Mouse (Mus musculus) frontal cortex, postnatal 14 days (tissue): ENCODE measurements around the gene Nfkbib.

Source experiments
- DNase-seq, 2 experiments: peaks; one replicate each; pipeline ENCODE4 v3.0.0; 2022; ENCODE audit warnings: low spot score in 2 of 2

Nfkbib gene

DNA sequence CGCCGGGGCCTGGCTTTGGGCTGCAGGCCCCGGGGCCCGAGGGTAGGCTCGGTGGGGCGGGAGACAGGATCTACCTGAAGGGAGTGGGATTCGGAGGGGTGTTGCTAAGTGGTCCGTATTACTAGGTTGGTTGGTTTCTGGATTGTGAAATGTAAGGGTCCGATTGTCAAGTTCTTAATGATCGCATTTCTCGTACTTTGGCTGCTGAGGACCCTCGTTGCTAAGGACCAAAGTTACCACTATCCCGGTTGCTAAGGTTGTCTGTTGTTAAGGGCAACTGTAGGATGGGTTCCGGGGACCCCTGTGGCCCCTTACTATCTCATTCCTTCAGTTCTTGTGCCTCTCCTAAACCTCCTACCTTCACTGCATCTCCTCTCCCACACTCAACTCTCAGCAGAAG, 402 bp downstream of the Nfkbib start:
- no peak for DNase-seq

DNA sequence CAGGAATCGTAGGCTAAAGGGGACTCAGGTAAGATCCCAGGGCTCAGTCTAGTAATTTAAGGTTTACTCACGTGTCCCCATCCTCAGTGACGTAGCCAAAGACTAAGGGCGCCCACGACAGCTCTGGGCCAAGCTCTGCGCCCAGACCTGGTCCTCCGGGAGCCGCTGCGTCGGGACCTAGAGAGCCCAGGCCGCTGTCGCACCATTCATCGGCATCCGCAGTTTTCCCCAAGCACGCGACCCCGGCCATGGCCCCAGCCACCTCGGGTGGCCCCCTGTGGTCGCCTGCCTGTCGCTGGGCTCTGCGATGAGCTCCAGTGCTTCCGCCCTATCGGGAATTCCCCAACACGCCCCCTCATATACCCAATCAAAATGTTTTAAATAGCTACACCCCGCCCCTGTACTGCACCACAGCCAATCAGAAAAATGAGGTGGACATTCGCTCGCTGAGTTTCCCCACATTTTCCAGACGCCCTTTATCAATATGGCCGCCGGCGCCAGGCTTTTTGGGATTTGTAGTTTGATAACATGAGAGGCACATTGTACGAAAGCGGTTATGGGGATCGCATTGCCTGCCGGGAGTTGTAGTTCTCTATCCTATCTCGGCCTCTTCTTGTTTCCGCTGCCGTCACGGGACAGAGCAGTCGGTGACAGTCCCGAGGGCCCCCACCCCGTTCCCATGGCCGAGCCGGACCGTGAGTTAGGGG, 986 bp downstream of the Nfkbib start, which contains the start of gene Sirt2:
Gene Sirt2 (plus strand): TSS at position 563 of the 707 bp plus-strand sequence.
- DNase-seq = peak; percentile 98 to 99

DNA sequence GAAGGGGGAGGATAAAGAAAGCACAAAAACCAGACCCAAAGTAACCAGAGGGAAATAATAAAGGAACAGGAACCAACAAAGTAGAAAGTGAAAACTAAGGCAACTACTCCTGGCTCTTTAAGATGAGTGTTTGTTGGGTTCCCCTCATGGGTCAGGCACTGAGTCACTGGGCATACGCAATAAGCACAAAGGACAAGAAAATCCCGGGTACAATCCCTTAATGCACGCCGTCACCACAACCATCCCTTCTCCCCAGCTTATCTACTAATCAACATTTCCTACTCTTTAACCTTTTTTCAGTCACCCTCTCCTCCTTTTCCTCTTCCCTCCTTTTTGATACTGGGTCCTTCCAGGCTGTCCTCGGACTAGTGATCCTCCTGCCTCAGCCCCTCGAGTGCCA, 2.1 kb downstream of the Nfkbib start:
- DNase-seq = no peak

DNA sequence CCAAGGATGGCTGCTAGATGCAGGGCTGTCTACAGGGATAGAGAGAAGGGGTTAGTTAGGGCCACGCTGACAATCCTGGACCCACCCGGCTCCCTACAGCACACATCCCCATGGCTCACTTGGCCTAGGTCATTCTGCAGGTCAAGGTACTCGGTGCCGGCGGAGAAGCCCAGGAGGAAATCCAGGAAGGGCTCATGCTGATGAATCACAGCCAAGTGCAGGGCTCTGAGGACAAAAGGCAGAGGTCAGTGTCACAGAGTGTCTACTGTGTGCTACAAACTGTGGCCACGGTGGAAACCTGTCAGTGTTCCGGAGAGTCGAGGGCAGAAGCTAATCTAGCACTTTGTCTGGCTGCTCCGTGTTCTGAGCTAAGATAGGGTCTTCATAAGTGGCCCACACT, 5.4 kb downstream of the Nfkbib start:
- no peak for DNase-seq

DNA sequence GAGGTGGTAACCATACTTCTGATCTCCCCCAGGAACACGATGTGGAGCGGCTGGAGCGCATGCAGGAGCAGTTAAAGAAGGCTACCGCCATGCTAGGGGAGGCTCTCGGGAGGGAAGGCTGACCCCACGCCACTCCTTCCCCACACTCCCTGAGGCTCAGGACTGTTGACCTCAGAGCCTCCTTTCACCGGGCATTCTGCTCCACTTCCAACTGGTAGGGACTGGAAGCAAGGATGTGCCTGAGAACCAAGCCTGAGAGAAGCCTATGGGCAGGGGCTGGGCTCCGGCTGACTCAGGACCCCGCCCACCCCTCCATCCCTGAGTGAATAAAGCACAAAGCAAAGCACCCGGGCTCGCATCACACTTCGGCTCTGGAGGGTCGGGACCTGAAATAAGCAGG, 8.7 kb downstream of the Nfkbib start:
- no peak for DNase-seq

DNA sequence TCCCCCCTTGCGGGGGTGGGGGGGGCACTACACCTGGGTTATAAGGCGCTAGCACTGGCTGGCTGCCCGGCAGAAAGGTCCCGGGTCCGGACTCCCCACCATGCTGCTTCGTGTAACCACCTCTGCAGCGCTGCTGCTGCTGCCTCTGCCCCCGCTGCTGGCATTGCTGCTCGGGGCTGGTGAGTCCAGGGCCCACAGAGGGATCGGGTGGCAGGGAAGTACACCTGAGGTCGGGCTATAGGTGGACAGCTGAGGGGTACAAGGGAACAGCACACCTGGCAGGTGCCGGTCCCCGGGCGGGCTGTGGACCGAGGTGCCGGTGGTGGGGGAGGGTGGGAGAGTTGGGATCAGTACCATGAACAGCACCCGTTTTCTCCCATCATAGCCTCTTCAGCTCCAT, 11.2 kb downstream of the Nfkbib start, which contains the start of gene Ccer2:
Gene Ccer2 (plus strand): TSS at position 96 of the 400 bp plus-strand sequence.
- no peak for DNase-seq

DNA sequence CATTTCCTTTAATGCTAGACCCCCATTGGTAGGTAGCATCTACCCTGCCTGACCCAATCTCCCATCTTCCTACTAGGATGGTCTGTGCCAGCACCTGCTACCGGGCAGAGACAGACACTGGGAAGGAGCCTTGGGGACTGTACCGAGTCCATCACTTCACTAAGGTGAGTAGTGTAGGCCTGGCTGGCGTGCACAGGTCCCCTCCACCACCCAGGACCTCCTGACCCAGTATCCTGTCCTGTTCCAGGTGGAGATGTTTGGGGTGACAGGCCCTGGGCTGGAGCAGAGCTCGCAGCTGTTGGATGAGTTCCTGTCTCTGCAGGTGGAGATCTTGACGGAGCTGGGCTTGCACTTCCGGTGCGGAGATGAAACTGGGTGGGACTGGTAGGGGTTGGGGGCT, 17.4 kb downstream of the Nfkbib start:
- no peak for DNase-seq

DNA sequence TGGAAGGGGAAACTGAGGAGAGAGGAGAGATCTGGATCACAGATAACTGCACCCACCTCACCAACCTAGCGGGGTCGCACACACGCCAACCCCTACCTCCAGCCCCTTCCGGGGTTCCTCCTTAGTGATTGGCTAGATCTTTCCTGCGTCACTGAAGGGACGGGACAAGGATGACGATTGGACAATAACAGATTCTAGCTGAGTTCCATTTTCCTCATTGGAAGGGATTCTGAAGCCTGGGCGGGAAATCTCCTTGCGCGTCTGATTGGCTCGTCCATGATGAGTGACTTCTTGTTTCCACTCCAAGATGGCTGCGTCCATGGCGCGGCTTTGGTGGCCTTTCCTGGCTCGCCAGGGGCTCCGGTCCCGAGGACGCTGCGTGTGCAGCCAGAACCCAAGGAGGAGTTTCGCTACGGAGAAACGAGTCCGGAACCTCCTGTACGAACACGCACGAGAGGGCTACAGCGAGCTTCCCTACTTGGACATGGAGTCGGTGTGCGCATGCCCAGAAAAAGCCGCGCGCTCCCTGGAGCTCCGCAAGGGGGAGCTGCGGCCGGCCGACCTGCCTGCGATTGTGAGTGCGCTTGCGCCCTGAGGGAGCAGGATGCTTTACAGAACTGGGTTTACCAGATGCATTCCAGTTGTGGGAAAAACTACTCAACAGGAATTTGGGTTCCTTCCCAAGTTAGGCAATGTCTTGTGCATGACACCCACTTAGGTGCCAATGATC, 25.4 kb downstream of the Nfkbib start, which contains the start of the genes Mrps12 and Sars2:
Gene Mrps12 (minus strand): TSS at position 112 of the 730 bp plus-strand sequence.
Gene Sars2 (plus strand): TSS at position 284 of the 730 bp plus-strand sequence.
- DNase-seq = peak; percentile 94 to 97

DNA sequence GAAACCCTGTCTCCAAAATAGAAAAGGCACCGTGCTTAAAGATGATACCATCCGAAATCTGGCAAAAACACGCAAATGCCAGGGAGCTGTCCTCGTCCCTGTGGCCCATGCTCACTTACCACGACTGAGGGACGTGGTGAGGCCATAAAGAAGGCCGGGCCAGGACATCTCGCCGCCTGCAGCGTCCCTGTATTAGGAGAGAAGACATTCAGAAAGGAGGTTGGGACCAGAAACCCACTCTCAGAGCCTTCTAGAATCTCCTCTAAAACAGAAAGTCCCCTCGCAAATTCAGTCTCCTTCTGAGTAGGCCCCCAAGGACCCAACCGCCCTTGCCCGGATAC, 26.0 kb downstream of the Nfkbib start:
- DNase-seq = no peak

DNA sequence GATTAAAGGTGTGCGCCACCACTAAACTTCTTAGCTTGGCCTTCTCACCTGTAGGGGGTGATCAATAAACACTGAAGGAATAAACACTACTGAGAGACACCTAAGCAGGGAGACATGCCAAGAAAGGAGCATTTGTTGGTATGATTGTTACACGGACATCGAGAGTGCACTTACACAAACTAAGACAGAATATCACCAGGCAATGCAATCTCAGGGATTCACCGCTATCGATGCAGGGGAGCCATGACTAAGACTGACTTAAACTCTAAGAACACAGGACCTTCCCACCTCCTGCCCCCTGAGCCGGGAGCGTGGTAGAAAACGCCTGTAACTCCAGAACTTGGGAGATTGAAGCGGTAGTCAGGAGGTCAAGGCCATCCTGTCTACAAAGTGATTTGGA, 26.4 kb downstream of the Nfkbib start:
- no peak for DNase-seq

DNA sequence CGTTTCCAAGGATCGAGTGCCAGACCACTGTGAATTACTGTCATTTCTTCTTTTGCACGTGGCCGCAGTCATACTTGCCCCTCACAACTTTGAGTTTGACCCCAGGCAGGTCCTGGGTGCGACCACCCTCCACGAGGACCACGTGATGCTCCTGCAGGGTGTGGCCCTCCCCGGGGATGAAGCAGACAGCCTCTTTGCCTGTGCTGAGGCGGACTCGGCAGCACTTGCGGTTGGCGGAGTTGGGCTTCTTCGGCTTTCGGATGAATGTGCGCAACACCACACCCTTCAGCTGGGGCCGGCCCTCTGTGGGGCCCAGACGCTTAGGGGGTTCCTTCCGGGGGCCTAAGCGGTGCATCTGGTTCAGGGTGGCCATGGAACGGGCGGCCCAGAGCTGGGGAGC, 27.5 kb downstream of the Nfkbib start:
- DNase-seq = no peak

DNA sequence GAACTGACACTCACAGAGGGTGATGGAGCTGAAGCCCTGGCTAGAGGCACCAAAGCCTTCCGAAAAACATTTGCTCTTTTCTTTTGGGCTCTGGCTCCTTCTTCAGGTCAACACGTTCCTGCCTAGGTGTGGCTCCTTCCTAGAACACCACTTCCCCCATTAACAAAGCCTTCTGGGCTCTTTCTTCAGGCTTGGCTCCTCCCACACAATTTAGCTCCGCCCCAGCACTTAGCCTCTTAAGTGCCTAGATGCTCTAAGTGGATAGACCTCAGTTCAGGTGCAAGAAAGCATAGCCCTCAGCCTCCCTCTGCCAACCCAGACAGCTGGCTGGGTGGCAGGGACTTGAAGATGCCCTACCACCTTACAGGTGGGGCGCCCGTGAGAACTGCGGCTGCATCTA, 31.6 kb downstream of the Nfkbib start:
- no peak for DNase-seq

DNA sequence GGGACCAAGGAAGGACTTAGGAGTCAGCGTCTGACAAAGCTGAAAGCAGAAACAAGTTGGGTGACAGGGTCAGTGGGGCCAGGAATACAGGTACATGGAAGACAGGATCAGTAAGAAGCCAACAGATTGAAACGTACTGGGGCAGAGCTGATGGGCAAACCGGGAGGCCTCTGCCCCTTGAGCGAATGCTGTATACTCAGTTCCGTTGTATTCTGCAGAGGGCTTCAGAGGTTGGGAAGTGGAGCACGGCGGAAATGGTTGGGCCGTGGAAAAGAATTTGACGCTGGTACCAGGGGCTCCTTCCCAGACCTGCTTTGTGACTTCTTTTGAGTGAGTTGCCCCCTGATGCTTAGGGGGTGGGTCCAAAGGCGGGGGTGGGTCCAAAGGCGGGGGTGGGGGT, 34.1 kb downstream of the Nfkbib start:
- DNase-seq = no peak

DNA sequence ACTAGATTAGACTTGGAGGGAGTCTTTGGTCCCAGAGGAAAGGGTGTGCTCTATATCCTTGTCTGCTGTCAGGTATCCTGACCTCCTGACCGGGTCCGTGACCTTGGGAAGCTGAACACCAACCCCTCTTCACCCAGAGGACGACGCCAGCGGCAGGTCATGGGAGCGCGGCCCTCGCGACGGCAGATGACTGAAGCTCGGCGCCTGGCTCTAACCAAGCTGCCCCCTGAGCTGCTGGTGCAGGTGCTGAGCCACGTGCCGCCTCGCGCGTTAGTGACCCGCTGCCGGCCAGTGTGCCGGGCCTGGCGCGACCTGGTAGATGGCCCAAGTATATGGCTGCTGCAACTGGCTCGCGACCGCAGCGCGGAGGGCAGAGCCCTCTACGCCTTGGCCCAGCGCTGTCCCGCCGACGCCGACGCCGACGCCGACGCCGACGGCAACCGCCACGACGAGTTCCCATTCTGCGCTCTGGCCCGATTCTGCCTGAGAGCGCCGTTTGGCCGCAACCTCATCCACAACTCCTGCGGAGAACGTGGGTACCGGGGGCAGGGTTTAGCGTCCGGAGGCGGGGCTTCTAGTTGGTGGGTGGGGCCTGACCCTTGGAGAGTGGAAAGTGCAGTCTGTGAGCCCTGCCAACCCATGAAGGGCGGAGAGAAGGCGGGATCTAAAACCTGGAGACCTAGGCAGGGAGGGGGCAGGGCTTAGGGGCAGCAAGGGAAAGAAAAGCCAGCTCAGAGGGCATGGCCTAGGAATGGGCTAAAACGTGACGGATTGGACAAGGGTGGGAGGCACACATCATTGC, 34.8 kb downstream of the Nfkbib start:
- peak in 1 of 2 experiments; percentile 45 for DNase-seq

DNA sequence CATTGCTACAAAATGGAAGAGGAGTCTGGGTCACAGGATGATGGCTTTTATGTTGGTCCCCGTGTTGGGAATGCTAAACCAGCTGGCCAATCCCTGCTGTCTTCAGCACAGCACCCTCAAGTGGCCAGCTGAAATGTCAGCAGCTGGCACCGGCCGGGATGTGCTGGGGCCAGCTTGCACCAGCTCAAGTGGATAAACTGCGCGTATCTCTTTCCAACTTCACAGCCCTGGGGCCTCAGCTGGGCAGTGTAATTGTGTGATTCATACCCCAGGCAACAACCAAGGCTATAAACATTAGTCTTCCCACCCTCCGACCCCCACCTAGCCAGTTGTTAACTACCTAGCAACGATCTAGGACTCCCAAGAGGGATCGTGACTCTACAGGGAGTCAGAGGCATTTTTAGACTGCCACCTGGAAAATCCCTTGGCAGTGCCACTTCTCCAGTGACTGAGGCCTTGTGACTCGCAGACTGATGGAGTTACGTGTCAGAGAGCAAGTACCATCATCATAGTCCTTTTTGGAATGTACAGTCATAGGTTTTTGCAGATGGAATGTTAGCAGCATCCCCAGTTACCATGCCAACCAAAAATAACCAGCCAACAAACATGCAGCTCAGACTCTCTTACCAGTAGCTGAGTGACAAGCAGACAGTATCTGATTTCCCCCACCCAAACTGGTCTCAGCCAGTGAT, 39.5 kb downstream of the Nfkbib start:
- DNase-seq = no peak

DNA sequence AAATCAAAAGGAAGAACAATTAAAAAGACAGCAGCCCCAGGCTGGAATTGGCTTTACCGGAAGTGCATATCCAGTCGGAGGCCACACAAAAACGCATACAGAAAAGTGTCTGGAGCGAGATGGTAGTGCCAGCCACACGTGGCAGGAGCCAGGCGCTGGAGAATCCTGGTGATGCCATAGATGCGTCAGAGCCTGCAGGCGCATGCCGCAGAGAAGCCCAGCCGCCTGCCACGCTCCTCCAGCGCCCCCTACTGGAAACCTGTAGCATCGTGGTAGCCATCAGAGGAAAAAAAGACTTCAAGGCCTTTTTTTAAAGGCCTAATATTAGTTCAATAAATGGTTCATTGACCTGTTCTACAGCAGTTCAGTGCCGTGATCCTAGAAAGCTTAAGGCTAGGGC, 40.7 kb downstream of the Nfkbib start:
- DNase-seq = peak; percentile 66 to 70

DNA sequence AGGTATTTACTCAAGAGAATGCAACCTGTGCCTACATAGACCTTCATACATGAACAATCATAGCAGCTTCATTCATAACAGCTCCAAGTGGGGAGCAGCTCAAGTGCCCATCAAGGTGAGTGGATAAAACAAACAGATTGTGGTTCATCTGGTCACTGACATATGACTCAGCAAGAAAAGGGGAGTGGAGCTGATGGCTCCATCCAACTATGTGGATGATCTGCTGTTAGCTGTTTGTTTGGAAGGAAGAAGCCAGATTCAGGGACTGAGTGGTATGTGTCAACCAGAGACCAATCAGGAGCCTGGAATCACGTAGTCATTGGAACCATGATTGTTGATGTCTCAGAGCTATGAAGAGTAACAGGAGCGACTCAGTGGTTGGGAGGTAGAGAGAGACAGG, 42.7 kb downstream of the Nfkbib start:
- no peak for DNase-seq

DNA sequence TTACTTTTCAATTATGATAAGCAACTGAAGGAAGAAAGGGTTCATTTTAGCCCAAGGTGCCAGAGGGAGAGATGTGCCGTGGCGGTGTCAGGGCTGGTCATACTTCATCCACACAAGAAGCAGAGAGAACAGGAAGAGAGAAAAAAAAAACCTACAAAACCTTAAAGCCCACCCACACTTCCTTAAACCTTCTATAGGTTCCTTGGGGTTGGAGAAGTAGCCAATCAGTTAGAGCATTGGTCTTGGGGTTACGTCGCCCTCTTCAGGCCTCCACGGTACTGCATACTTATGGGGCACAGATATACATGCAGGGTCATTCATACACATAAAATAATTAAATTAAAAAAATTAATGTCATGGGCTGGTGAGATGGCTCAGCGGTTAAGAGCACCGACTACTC, 45.2 kb downstream of the Nfkbib start:
- no peak for DNase-seq

DNA sequence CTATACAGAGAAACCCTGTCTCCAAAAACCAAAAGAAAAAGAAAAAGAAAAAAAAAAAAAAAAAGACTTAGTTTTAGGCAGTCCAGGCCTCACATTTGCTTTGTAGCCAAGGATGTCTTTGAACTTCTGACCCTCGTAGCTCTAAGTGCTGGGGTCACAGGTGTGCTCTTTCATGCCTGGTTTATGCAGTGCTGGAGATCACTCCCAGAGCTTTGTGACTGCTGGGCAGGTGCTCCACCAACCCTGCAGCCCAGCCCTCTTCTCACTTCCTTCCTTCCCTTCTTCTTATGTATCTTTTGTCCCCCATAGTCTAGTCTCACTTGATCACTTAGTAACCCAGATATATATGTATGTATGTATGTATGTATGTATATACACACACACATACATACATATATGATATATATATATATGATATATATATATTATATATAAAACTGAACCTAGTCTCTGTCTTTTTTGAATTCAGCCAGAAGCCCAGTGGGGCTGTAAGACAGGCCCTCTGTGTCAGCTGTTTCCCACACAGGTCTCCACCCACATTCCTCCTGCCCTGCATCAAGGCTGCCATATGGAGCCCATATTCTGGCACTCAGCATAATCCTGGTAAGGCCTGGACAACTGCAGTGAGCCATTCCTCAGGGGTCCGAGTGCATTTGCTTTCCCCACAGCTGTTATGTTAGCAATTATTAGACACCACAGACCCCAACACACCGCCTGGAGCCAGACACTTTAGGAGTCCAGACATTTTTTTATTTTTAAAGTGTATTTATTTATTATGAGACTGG, 46.4 kb downstream of the Nfkbib start:
- DNase-seq = no peak

DNA sequence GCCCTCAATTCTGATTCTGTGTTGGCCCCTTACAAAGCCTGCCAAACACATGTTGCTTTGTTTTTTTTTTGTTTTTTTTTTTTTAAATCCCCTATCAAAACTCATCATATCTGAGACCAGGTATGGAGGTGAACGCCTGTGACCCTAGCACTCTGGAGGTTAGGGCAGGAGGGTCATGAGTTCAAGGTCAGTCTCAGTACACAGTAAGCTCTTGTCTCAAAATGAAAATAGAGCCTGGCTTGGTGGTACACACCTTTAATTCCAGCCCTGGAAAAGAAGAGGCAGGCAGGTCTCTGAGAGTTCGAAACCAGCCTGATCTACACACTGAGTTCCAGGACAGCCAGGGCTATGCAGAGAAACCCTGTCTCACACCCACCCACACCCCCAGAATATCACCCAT, 47.7 kb downstream of the Nfkbib start:
- no peak for DNase-seq

DNA sequence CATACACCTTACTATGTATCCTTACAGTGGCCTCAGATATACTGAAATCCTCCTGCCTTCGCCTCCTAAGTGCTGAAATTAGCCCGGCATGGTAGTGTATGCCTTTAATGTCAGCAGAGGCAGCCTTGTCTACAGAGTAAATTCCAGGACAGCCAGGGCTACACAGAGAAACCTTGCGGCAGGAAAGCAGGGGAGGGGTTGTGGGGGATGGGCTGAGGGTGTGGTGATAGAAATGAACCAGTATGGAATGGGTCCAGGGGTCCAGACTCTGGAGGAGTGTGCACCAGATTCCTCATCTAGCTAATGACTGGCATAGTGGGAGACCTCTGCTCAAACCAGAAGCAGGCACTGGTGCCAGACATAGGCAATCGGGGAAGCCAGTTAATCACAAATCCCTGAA, 48.2 kb downstream of the Nfkbib start:
- no peak for DNase-seq
